Mouse (Mus musculus) left cerebral cortex, adult 11 months (tissue): ENCODE measurements around the gene Doc2a.

ENCODE experiments used
- DNase-seq: peaks from one replicate; pipeline ENCODE4 v3.0.0; 2022; ENCODE audit warnings: low spot score

The Doc2a gene

GRCm38 (mm10) chr7:126847116-126847420 lies at the start of gene Doc2a:
Doc2a (plus strand) TSS chr7:126847416.
- DNase-seq = no peak

DNA sequence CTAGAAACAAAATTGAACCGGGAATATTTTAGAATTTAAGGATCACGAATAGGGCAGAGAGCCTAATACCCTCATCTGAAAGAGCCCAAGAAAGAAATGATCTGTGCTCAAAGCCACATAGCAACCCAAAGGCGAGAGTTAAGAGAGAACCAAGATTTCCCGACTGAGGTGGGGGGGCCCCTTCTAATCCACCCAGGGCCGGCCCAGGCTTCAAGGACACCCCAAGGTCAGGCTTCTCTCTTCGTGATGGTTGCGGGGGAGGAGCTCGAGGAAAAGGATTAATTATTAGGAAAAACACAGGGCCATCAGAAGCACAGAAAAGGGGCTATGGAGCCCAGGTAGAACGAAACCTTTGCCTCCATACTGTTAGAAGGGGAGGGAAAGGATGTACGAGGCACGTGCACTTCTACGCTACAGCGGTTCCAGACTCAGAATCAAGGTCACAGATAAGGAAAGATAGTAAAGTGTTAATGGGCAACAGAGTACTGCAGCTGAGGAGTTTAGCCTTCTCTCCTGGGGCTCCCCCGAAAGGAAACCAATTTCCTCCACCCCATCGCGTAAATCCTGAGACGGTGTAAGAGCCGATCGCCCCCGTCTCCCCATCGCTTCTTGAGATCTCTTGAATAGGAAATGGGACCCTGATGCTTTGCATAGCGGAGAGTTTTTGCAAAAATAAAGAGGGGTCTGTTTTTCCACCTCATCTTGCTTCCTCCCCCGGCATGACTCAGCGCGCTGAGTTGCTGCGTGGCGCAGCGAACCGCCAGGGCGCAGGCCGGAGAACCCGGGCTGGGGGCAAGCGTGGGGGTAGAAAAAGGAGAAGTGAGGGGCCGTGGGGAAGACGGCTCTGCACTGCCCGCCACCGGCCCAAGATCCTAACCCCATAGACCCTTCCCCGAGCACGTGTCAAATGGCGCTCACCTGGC lies 48.8 kb upstream of the Doc2a start:
- no peak for DNase-seq

DNA sequence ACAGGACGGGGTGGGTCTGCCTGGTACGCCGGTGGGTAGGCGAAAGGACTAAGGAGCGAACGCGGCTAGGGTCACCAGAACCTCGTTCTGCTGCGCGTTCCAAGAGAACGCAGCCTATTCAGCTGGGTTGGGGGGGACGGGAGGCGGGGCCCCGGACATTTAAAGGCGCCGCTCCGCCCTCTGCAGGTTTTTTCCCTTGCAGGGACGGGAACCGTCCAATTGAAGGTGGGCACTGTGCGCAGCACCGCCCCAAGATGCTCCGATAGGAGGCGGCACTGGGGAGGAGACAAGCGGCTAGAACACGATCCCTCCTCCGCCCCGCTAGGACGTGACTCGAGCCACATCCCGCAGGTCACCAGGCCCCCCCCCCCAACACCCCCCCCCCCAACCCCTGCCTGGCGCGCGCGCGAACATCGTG lies 48.2 kb upstream of the Doc2a start:
- DNase-seq = peak; percentile 96

- no peak for DNase-seq
Observed at GRCm38 (mm10) chr7:126799468-126800268, 47.5 kb upstream of the Doc2a start.

- no peak for DNase-seq
Observed at GRCm38 (mm10) chr7:126800269-126801056, 46.8 kb upstream of the Doc2a start.

DNA sequence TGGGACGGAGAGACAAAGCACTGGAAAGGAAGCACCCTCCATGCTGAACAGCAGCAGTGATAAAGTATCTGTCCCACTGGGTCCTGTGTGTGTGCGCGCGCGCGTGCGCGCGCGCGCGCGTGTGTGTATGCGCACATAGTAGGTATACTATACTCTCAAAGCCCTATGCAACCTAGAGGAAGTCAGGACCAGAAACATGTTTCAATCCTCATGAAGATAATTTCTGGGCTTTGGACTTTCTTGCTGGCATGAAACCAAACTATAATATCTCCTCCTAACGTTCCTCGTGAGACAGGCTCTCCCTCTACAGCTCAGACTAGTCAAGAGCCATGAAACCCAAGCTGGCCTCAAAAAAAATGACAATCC lies 46.2 kb upstream of the Doc2a start:
- no peak for DNase-seq

DNA sequence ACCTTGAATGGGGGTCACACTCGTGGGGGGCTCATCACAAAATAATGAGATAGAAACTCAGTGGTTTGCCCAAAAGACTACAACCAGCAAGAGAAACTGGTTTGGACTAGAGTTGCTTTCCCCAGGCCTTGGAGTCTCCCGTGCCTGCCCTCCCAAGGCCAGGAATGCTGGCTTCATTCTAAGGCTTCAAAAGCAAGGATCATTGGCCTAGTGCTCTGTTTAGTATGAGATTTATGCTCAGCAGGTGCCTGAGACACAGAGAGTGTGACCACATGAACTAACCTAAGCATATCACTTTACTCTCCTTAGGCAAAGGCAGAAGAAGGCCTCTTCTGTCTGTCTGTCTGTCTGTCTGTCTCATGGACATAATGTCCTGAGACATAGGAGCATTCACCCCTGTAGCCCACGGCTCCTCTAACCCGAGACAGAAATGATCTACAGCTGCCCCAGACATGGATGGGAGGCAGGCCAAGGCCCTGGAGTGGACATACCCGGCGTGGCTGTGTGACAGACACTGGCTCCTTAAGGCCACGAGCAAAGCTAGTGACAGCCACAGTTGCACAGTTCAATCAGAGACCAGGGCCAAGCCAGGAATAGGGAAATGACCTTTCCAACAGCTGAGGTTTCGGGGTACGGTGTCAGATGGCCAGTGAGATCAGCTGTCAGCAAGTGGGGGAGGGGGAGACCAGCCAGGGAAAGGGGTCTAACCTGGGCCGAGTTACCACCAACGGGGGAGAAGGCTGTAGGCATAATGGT lies 44.9 kb upstream of the Doc2a start:
- no peak for DNase-seq

DNA sequence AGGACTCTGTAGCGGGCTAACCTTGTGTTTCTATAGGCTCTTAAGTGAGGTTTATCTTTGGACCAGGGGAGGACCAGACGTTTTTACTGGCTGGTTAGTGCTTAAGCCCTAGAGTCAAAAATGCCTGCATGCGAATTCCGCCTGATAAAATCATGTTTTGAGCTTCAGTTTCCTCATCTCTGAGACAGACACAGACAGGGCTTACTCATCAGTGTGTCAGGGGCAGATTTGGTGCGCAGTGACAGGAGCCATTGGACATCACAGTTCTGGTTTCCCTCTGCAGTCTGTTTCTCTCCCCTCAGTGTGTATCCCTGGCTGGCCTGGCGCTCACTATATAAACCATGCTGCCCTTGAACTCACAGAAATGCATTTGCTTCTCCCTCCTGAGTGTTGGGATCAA lies 44.0 kb upstream of the Doc2a start:
- DNase-seq = no peak

- DNase-seq = no peak
Observed at GRCm38 (mm10) chr7:126803751-126804150, 43.5 kb upstream of the Doc2a start.

DNA sequence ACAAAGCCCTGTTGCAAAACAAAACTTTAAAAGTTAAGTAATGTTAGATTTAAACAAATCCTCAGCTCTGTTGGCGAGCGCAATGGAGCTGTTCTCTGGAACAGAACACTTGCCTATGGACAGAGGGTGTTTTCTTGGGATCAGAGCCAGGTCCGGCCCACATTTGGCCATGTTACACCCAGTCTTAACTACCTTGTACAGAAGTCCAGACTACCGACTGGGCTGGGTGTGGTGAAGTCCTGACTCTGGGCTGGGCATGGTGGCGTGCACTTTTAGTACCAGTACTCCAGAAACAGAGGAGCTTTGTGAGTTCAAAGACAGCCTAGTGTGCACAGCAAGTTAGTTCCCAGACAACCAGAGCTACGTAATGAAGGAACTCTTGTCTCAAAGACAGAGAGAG lies 40.3 kb upstream of the Doc2a start:
- DNase-seq = no peak

GRCm38 (mm10) chr7:126807405-126807804 lies 39.8 kb upstream of the Doc2a start:
- DNase-seq = no peak

DNA sequence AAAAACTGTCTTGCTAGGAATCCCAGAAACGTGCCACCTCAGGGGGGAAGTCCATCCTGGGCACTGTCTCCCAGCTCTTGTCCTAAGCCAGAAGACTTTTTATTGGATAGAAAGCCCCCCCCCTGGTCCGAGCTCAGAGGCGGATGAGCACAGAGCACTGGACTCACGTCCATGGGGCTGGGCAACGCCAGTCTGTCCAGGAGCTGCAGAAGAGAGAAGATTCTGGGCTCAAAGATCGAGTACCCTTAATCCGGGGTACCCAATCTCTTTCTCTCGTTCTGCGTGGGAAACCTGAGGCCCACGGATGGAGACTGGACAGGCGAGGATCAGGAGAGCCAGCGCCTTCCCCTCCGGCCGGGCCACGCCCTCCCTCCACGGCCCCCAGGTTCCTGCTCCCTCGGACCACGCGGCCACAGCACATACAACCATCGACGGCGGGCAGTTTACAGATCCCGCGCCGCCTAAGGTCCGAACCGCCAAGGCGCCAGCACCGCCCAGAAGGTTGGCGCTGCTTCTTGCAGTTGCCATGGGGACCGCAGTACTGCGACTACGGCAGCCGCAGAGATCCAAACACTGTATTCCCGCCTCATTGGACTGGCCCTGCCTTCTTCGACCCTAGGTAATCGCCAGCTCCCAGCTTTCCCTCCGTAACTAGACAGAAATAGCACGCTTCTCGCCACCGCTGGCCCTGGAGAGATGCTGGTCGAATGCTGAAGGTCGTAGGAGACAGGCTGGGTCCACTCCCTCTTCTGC lies 38.3 kb upstream of the Doc2a start:
- DNase-seq = peak; percentile 83

GRCm38 (mm10) chr7:126809723-126810369 lies 37.4 kb upstream of the Doc2a start:
- DNase-seq = no peak

DNA sequence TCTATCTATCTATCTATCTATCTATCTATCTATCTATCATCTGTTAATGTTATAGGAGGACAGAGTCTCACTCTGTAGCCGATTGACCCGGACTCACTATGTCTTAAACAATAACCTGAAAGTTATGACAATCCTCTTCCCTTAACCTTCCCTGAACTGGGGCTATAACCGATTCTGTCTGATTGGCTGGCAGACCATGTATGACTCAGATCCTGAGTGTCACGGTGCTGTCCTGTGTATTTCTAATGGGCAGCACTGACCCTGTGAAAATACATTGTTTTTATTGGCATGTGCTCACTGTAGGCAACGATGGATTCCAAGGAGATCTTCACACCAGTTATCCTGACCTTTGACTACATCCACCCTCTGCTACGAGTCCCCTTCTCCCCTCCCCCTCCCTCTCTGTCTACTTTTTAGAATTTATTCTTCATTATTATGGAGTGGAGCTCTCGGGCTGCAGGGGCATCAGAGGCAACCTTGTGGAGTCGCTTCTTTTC lies 31.4 kb upstream of the Doc2a start:
- DNase-seq = no peak

- DNase-seq = no peak
Observed at GRCm38 (mm10) chr7:126816494-126816893, 30.7 kb upstream of the Doc2a start.

GRCm38 (mm10) chr7:126817595-126817994 lies 29.6 kb upstream of the Doc2a start:
- no peak for DNase-seq

GRCm38 (mm10) chr7:126818818-126819217 lies 28.4 kb upstream of the Doc2a start:
- no peak for DNase-seq

GRCm38 (mm10) chr7:126821835-126822511 lies 25.2 kb upstream of the Doc2a start:
- no peak for DNase-seq

GRCm38 (mm10) chr7:126822741-126823140 lies 24.5 kb upstream of the Doc2a start:
- no peak for DNase-seq
